Mouse (Mus musculus) kidney, adult 18-20 months (tissue): Measurements from ENCODE around the gene Mfn1.
A peak's percentile ranks its signal among the peaks of the same experiment; 100 is the strongest.

ENCODE experiments used
- DNase-seq: peaks from one replicate; pipeline ENCODE4 v3.0.0; 2021

Mfn1 gene

GRCm38 (mm10) chr3:32510375-32511190 lies 18.7 kb upstream of the Mfn1 start:
- DNase-seq = peak; percentile 98

- no peak for DNase-seq
Measured at GRCm38 (mm10) chr3:32511191-32511550, 18.1 kb upstream of the Mfn1 start.

DNA sequence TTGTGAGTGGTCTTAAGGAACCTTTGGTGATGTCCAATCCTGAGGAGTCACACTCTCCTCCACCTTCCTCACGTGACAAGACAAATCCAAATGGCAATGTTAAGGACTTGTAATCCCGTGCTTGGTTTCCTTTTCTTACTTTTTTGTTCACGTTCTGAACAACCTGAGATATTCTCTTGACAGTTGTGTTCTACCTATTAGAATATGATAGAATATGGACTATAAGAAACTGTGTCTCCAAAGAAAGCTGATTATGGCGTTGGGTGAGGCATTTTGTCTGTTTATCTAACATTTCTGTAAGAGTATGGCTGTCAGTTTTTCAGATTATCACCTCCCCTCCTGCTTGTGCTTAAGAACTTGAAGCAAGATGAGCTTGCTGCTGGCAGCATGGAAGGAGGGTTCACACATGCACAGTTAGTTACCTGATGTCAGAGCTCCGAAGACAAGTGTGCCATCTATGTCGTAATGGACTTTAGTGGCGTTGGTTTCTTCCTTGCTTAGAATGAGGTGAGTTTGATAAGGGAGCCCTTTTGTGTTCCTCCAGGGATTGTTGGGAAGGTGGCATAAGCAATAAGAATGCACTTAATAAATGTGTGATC lies 16.5 kb upstream of the Mfn1 start:
- no peak for DNase-seq

DNA sequence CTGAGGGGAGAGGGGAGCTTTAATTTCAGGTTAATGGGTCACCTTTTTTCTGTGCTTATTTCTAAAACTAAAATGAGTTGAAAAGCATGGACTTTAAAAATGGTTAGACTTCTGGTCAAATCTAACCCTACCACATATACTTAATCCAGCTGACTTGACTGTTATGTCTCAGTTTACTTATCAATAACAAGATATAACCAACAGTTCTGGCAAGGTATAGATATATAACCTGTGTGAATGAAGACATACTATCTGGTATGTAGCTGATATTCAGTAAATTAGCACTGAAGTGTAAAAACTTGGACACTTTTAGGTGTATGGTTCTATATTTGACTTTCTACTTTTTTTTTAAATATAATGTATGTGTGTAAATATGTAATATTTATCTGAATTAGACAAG lies 15.7 kb upstream of the Mfn1 start:
- DNase-seq = no peak

- DNase-seq = no peak
Measured at GRCm38 (mm10) chr3:32527181-32527580, 2.1 kb upstream of the Mfn1 start.

DNA sequence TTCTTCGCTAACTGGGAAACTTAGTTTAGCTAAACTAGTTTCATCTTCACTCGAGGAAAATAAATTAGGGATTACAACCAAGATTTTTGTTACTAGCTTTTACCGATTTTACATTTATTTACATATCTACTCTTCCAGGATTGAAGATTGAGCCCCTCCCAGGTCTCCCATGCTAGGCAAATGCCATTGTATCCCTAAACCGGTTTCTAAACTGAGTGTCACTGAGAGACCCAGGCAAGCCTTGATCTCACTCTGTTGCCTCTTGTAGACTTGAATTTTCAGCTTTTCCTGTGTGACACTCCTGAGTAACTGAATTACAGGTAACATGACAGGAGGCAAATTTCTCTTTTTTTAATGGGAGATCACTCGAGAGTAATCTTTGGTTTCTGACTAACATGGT lies 776 bp downstream of the Mfn1 start:
- no peak for DNase-seq

- no peak for DNase-seq
Measured at GRCm38 (mm10) chr3:32535692-32536091, 6.4 kb downstream of the Mfn1 start.

DNA sequence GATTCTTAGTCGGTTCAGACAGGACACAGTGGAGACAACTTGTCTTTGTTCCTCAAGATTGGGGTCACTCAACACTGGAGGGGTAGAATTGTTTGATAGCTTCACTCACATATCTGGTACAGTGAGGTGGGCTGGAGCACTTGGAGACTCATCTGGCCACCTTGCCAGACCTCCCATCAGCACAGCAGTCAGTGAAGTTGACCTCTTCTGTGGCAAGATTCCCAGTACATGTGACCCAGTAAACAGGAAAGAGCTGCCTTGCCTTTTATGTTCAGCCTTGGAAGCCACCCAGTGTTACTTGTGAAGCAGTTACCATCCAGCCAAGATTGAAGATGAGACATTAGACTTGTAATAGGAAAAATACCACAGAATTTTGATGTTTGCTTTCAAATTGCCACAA lies 8.3 kb downstream of the Mfn1 start:
- peak; percentile 73 for DNase-seq

GRCm38 (mm10) chr3:32538091-32538490 lies 8.8 kb downstream of the Mfn1 start:
- DNase-seq = no peak

DNA sequence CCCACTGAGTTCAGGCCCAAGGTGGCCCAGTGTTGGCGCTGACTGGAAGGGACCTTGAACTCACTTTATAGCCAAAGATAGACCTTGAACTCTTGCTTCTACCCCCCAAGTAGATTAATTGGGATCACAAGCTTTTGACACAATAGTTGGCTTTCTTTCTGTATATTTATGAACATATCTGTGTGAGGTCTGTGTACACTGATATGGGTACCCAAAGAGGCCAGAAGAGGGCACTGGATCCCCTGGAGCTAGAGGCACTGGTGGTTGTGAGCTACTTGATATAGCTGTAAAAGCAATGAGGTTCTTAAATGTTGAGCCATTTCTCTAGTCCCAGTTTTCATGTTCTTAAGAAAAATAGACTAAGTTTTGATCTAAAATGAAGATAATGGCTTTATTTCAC lies 23.8 kb downstream of the Mfn1 start:
- peak; percentile 40 for DNase-seq

- peak; percentile 29 for DNase-seq
Measured at GRCm38 (mm10) chr3:32563401-32563800, 34.1 kb downstream of the Mfn1 start.

- DNase-seq = no peak
Measured at GRCm38 (mm10) chr3:32573086-32573485, 43.8 kb downstream of the Mfn1 start.

DNA sequence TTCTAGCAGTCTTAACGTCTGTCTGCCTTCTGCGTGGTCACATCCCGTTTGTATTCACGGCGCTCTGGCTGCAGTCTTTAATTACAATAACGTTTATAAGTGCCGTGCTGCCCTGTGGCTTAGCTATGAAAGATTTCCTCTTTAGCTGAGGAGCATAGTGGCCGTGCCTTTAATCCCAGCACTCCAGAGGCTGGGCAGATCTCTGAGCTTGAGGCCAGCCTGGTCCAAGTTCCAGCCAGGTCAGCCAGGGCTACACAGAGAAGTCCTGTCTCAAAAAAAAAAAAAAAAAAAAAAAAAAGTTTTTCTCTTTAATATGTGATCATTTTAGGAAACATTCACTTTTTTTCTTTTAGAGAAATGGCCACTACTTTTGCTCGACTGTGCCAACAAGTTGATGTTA lies 44.6 kb downstream of the Mfn1 start:
- DNase-seq = peak; percentile 43

GRCm38 (mm10) chr3:32575151-32575550 lies 45.9 kb downstream of the Mfn1 start:
- peak; percentile 77 for DNase-seq

DNA sequence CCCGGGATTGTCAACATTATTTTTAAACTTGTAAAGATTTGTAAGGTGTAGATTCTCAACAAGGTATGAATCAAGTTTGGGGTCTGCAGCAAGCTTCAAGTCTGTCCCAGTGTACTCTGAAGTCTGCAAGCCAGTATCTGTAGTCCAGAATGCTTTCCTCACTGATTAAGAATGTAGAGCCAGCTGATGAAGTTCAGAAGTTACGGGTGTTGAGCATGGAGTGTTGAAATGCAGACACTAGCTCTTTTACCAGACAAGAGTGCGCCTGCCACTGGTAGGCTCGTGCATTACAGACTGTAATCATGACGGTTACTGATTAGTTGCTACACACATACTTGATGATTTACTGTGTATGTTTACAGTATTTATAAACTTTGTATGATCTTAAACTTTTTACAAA lies 49.5 kb downstream of the Mfn1 start:
- no peak for DNase-seq

GRCm38 (mm10) chr3:32580738-32581137 lies 51.5 kb downstream of the Mfn1 start:
- DNase-seq = no peak

- no peak for DNase-seq
Measured at GRCm38 (mm10) chr3:32581911-32582310, 52.6 kb downstream of the Mfn1 start.

GRCm38 (mm10) chr3:32583489-32583888 lies 54.2 kb downstream of the Mfn1 start:
- DNase-seq = no peak

GRCm38 (mm10) chr3:32586274-32586673 lies 57.0 kb downstream of the Mfn1 start:
- no peak for DNase-seq

DNA sequence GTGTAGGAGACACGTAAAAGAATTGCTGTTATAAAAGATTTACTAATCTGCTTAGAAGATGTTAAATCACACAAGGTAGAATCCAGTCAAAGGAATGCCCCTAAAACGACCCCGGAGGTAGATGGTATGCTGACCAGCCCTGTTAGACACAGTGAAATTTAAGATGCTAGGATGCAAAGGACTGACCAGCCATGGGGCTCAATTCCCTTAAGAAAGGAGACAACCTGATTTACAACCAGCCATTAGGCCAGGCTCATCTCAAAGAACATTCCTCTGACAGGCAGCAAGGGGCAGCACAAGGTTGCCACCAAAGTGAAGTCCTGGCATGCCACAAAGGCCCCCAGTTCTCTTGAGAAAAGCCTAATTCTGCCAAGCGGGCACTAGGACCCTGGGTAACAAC lies 65.8 kb downstream of the Mfn1 start:
- no peak for DNase-seq

GRCm38 (mm10) chr3:32599328-32599727 lies 70.1 kb downstream of the Mfn1 start:
- DNase-seq = no peak

- no peak for DNase-seq
Measured at GRCm38 (mm10) chr3:32601055-32601454, 71.8 kb downstream of the Mfn1 start.

GRCm38 (mm10) chr3:32609233-32609632 lies 80.0 kb downstream of the Mfn1 start:
- DNase-seq = no peak

GRCm38 (mm10) chr3:32610560-32610959 lies 81.3 kb downstream of the Mfn1 start:
- peak; percentile 49 for DNase-seq
